Mouse (Mus musculus) G1E-ER4 (cell line): ENCODE measurements around the gene Dtx3. TPM values are rescaled to one million over a fixed set of nuclear protein-coding genes. Genes with fewer than 3 reads are reported as not detected.

Experiments
- GATA1 ChIP-seq: IDR thresholded peaks from one replicate; pipeline ENCODE4 v1.8.0; 2012; ENCODE audit warnings: low read length, inconsistent platforms
- polyA plus RNA-seq: library from polyadenylated mRNA; stranded (reverse); fragments of >175 nt; gene quantifications from 2 replicates; pipeline ENCODE4 v1.2.3, GENCODE M21; 2012

Gene Dtx3
- polyA plus RNA-seq, 1 experiment: 155 TPM

GRCm38 (mm10) chr10:127141500-127141899 lies 54.0 kb downstream of the Dtx3 start:
- no peak for TF ChIP-seq GATA1

DNA sequence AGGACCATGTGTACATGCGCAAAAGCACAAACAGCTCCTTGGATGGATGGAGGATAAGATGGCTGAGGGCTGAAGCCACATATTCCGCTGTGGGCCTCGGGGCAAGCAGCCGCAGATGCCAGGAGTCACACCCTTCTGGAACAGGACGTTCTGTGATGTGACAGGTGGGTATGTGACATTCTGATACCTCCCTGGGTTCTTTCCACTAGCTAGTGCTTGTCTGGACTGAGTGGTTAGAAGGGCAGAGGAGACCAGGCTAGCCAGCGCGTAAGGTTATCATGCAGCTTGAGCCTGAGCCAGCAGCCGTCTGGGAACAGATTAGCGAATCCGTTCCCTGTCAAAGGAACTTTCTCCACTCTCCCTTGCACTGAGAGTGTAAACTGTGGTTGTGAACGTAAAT lies 54.6 kb downstream of the Dtx3 start:
- no peak for TF ChIP-seq GATA1

Other genes starting within 250 kb of the Dtx3 start
- gene Ctdsp2, start 217.0 kb downstream of the Dtx3 start, polyA plus RNA-seq: 101 and 131 TPM in 2 replicates
- 0.04 TPM in 2 replicates for gene Avil, start 195.0 kb downstream of the Dtx3 start, polyA plus RNA-seq
- 69.6 and 77.9 TPM in 2 replicates for gene Tsfm, start 164.9 kb downstream of the Dtx3 start, polyA plus RNA-seq
- 17.5 and 38.2 TPM in 2 replicates for gene Mettl1, start 154.3 kb downstream of the Dtx3 start, polyA plus RNA-seq
- gene Eef1akmt3, start 154.2 kb downstream of the Dtx3 start, polyA plus RNA-seq: 0.09 and 0.10 TPM in 2 replicates
- gene Cyp27b1, start 147.5 kb downstream of the Dtx3 start, polyA plus RNA-seq: 0.03 and 0.11 TPM in 2 replicates
- gene March9, start 135.5 kb downstream of the Dtx3 start, polyA plus RNA-seq: 0.72 TPM in 2 replicates
- 1,725 and 2,105 TPM in 2 replicates for gene Cdk4, start 132.2 kb downstream of the Dtx3 start, polyA plus RNA-seq
- 33.1 and 45.9 TPM in 2 replicates for gene Tspan31, start 125.5 kb downstream of the Dtx3 start, polyA plus RNA-seq
- 0.14 and 0.28 TPM in 2 replicates for gene Agap2, start 120.4 kb downstream of the Dtx3 start, polyA plus RNA-seq
- 104 and 109 TPM in 2 replicates for gene Os9, start 74.6 kb downstream of the Dtx3 start, polyA plus RNA-seq
- gene B4galnt1, start 30.5 kb downstream of the Dtx3 start, polyA plus RNA-seq: 143 and 205 TPM in 2 replicates
- gene Slc26a10, start 15.1 kb downstream of the Dtx3 start, polyA plus RNA-seq: 0.33 and 0.66 TPM in 2 replicates
- gene Arhgef25, start 5.6 kb downstream of the Dtx3 start, polyA plus RNA-seq: 61.8 and 77.7 TPM in 2 replicates
- gene Pip4k2c, start 15.9 kb upstream of the Dtx3 start, polyA plus RNA-seq: 78.0 and 80.6 TPM in 2 replicates
- gene Kif5a, start 67.6 kb upstream of the Dtx3 start, polyA plus RNA-seq: 0.23 and 0.32 TPM in 2 replicates
- gene Dctn2, start 70.6 kb upstream of the Dtx3 start, polyA plus RNA-seq: 172 and 175 TPM in 2 replicates
- gene Mbd6, start 93.3 kb upstream of the Dtx3 start, polyA plus RNA-seq: 225 and 300 TPM in 2 replicates
- 81.9 and 143 TPM in 2 replicates for gene Mars, start 116.1 kb upstream of the Dtx3 start, polyA plus RNA-seq
- 21.2 and 32.2 TPM in 2 replicates for gene Arhgap9, start 126.2 kb upstream of the Dtx3 start, polyA plus RNA-seq
- 0.05 and 0.06 TPM in 2 replicates for gene Gli1, start 146.2 kb upstream of the Dtx3 start, polyA plus RNA-seq
- gene Inhbe, start 158.7 kb upstream of the Dtx3 start, polyA plus RNA-seq: not detected in 2 replicates
- gene Inhbc, start 174.7 kb upstream of the Dtx3 start, polyA plus RNA-seq: not detected in 2 replicates
- 79.9 and 87.4 TPM in 2 replicates for gene R3hdm2, start 184.6 kb upstream of the Dtx3 start, polyA plus RNA-seq